Mouse (Mus musculus): ENCODE results near the gene Fancm.
"Not testable (repeated sequence)": the region's sequence is repeated elsewhere in the genome, so short reads cannot be mapped to it uniquely, and the experiment has no call there.

Gene Fancm

GRCm38 (mm10) chr12:65075085-65075732, at the start of gene Fancm:
TSS of gene Fancm (plus strand) at chr12:65075603.
- DNase-seq (ENCODE audit: low spot score), result peak; percentile 90

- DNase-seq (ENCODE audit: low spot score), result no peak
Observed at GRCm38 (mm10) chr12:65035839-65036189, 39.6 kb upstream of the Fancm start.

- DNase-seq (ENCODE audit: low spot score), result peak; percentile 91
Observed at GRCm38 (mm10) chr12:65036190-65036870, 39.1 kb upstream of the Fancm start, which contains the start of gene Prpf39. TSS of gene Prpf39 (plus strand) at chr12:65036333.

- no peak for DNase-seq (ENCODE audit: low spot score)
Observed at GRCm38 (mm10) chr12:65036892-65037545, 38.4 kb upstream of the Fancm start.

- DNase-seq (ENCODE audit: low spot score), result no peak
Observed at GRCm38 (mm10) chr12:65037546-65037937, 37.9 kb upstream of the Fancm start.

- DNase-seq (ENCODE audit: low spot score), result no peak
Observed at GRCm38 (mm10) chr12:65048799-65049198, 26.6 kb upstream of the Fancm start.

GRCm38 (mm10) chr12:65058203-65058602, 17.2 kb upstream of the Fancm start:
- DNase-seq (ENCODE audit: low spot score), result no peak

- DNase-seq (ENCODE audit: low spot score), result no peak
Observed at GRCm38 (mm10) chr12:65061082-65061481, 14.3 kb upstream of the Fancm start.

GRCm38 (mm10) chr12:65065241-65065640, 10.2 kb upstream of the Fancm start:
- DNase-seq (ENCODE audit: low spot score), result no peak

GRCm38 (mm10) chr12:65066234-65066633, 9.2 kb upstream of the Fancm start:
- DNase-seq (ENCODE audit: low spot score), result no peak

- no peak for DNase-seq (ENCODE audit: low spot score)
Observed at GRCm38 (mm10) chr12:65068409-65068808, 7.0 kb upstream of the Fancm start.

GRCm38 (mm10) chr12:65072911-65073610, 2.3 kb upstream of the Fancm start:
- no peak for DNase-seq (ENCODE audit: low spot score)

- peak; percentile 97 for DNase-seq (ENCODE audit: low spot score)
Observed at GRCm38 (mm10) chr12:65073611-65074178, 1.7 kb upstream of the Fancm start, which contains the start of gene Fkbp3. TSS of gene Fkbp3 (minus strand) at chr12:65074007.

GRCm38 (mm10) chr12:65074651-65075050, 752 bp upstream of the Fancm start:
- no peak for DNase-seq (ENCODE audit: low spot score)

- DNase-seq (ENCODE audit: low spot score), result no peak
Observed at GRCm38 (mm10) chr12:65075733-65076310, 419 bp downstream of the Fancm start.

GRCm38 (mm10) chr12:65076906-65077305, 1.5 kb downstream of the Fancm start:
- no peak for DNase-seq (ENCODE audit: low spot score)

GRCm38 (mm10) chr12:65108746-65109145, 33.3 kb downstream of the Fancm start:
- no peak for DNase-seq (ENCODE audit: low spot score)

GRCm38 (mm10) chr12:65111503-65111902, 36.1 kb downstream of the Fancm start:
- no peak for DNase-seq (ENCODE audit: low spot score)

- DNase-seq (ENCODE audit: low spot score), result no peak
Observed at GRCm38 (mm10) chr12:65112811-65113210, 37.4 kb downstream of the Fancm start.

- no peak for DNase-seq (ENCODE audit: low spot score)
Observed at GRCm38 (mm10) chr12:65113925-65114324, 38.5 kb downstream of the Fancm start.

GRCm38 (mm10) chr12:65114978-65115377, 39.6 kb downstream of the Fancm start:
- not testable (repeated sequence) for DNase-seq (ENCODE audit: low spot score)

- no peak for DNase-seq (ENCODE audit: low spot score)
Observed at GRCm38 (mm10) chr12:65118968-65119367, 43.6 kb downstream of the Fancm start.

Data from testis, postnatal 14 days (tissue).